Mouse (Mus musculus): ENCODE results near the gene Tor2a. TPM values are rescaled to one million over a fixed set of nuclear protein-coding genes. Genes with fewer than 3 reads are reported as not detected.

Tor2a gene
- polyA plus RNA-seq, 1 experiment from 2014 or later: 55.9 TPM

GRCm38 (mm10) chr2:32718761-32719160 lies 38.3 kb upstream of the Tor2a start:
- WGBS: 35% methylated on average over 9 of the region's 9 CpGs
- H3K27ac ChIP-seq: peak overlapping the region; percentile 52; the same call in 1 of the 2 replicates
- ATAC-seq (ENCODE audit: low FRiP score): no peak

GRCm38 (mm10) chr2:32720053-32720452 lies 37.0 kb upstream of the Tor2a start:
- H3K27me3 ChIP-seq: no peaks in the 10 kb centered on the region
- H3K4me3 ChIP-seq: no peak overlapping the region
- no peaks in the 10 kb centered on the region for H3K9me3 ChIP-seq (replicated peaks)
- H3K4me1 ChIP-seq: peaks cover 17% of the 10 kb centered on the region
- H3K36me3 ChIP-seq: no peaks in the 10 kb centered on the region
- no peak overlapping the region for H3K27ac ChIP-seq
- WGBS: 93% methylated on average over 3 of the region's 3 CpGs
- no peak overlapping the region for H3K9ac ChIP-seq
- H3K4me2 ChIP-seq (replicated peaks): no peak overlapping the region
- no peak for ATAC-seq (ENCODE audit: low FRiP score)

More at GRCm38 (mm10) chr2:32718761-32719160, 38.3 kb upstream of the Tor2a start:
- no peaks in the 10 kb centered on the region for H3K27me3 ChIP-seq
- no peak overlapping the region for H3K4me2 ChIP-seq (replicated peaks)
- H3K36me3 ChIP-seq: no peaks in the 10 kb centered on the region
- 0 out of 2 replicates have a peak overlapping the region, but pooled peaks have one; percentile 4 for H3K9ac ChIP-seq
- H3K4me3 ChIP-seq: no peak overlapping the region
- H3K4me1 ChIP-seq: peaks cover 27% of the 10 kb centered on the region
- no peaks in the 10 kb centered on the region for H3K9me3 ChIP-seq (replicated peaks)

- Histone ChIP-seq H3K36me3 (no peaks in the 10 kb centered on the region), H3K4me2 (replicated peaks) (0 out of 2 replicates have a peak within 1 kb of the TSS, but pooled peaks have one; percentile 1), H3K9me3 (replicated peaks) (no peaks in the 10 kb centered on the region), H3K27ac (no peak within 1 kb of the TSS), H3K9ac (peak within 1 kb of the TSS; percentile 28; the same call in 1 of the 2 replicates), H3K4me1 (peaks cover 17% of the 10 kb centered on the region), H3K27me3 (no peaks in the 10 kb centered on the region), H3K4me3 (no peak within 1 kb of the TSS)
- ATAC-seq (ENCODE audit: low FRiP score): no peak
- WGBS: 48% methylated on average over 8 of the region's 8 CpGs
Observed at GRCm38 (mm10) chr2:32720681-32721229, 36.3 kb upstream of the Tor2a start, which contains the start of gene Sh2d3c. TSS of gene Sh2d3c (plus strand) at chr2:32721055.

GRCm38 (mm10) chr2:32722046-32722445 lies 35.0 kb upstream of the Tor2a start:
- no peak for ATAC-seq (ENCODE audit: low FRiP score)
- 63% methylated on average over 6 of the region's 6 CpGs for WGBS
- H3K9me3 ChIP-seq (replicated peaks): no peaks in the 10 kb centered on the region
- H3K9ac ChIP-seq: no peak overlapping the region
- no peaks in the 10 kb centered on the region for H3K27me3 ChIP-seq
- H3K27ac ChIP-seq: no peak overlapping the region
- H3K36me3 ChIP-seq: no peaks in the 10 kb centered on the region
- no peak overlapping the region for H3K4me3 ChIP-seq
- no peak overlapping the region for H3K4me2 ChIP-seq (replicated peaks)
- H3K4me1 ChIP-seq: peaks cover 19% of the 10 kb centered on the region

DNA sequence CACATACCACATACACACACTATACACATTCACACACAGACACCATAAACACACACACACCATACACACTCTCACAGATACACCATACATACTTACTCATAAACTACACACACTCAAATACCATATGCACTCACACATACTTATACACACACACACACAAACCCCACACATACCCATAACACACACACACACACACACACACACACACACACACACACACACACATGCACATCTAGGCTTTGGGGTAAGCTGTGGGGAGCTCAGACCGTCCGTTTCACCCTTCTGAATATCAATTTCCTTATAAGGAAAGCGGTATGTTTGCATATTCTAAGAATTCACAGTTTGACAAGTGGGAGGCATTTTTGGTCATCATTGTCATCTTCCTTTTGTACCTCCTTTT lies 34.5 kb upstream of the Tor2a start:
- Histone ChIP-seq H3K4me1 (peaks cover 20% of the 10 kb centered on the region), H3K4me2 (replicated peaks) (no peak overlapping the region), H3K9me3 (replicated peaks) (no peaks in the 10 kb centered on the region), H3K36me3 (no peaks in the 10 kb centered on the region), H3K27me3 (no peaks in the 10 kb centered on the region), H3K4me3 (no peak overlapping the region), H3K9ac (no peak overlapping the region), H3K27ac (no peak overlapping the region)
- 84% methylated on average over 3 of the region's 3 CpGs for WGBS
- no peak for ATAC-seq (ENCODE audit: low FRiP score)

DNA sequence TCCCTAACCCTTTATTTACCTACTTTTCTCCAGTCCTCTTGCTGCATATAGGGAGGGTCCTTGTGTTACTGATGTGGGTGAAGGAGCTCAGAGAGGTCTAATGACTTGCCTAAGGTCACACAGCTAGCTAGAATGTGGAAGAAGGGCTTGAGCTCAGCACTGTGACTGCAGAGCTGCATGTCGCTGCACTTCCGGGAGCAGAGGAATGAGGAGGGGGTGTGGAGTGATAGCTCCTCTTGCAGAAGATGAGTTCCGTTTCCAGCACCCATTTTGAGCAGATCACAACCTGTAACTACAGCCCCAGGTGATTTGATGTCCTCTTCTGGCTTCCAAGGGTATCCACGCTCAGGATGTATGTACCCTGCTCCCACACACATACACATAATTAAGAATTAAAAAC lies 32.9 kb upstream of the Tor2a start:
- Histone ChIP-seq H3K4me2 (replicated peaks) (no peak overlapping the region), H3K27me3 (no peaks in the 10 kb centered on the region), H3K4me1 (peaks cover 17% of the 10 kb centered on the region), H3K9ac (no peak overlapping the region), H3K4me3 (no peak overlapping the region), H3K36me3 (no peaks in the 10 kb centered on the region), H3K9me3 (replicated peaks) (no peaks in the 10 kb centered on the region), H3K27ac (no peak overlapping the region)
- ATAC-seq (ENCODE audit: low FRiP score): no peak
- 82% methylated on average over 4 of the region's 4 CpGs for WGBS

DNA sequence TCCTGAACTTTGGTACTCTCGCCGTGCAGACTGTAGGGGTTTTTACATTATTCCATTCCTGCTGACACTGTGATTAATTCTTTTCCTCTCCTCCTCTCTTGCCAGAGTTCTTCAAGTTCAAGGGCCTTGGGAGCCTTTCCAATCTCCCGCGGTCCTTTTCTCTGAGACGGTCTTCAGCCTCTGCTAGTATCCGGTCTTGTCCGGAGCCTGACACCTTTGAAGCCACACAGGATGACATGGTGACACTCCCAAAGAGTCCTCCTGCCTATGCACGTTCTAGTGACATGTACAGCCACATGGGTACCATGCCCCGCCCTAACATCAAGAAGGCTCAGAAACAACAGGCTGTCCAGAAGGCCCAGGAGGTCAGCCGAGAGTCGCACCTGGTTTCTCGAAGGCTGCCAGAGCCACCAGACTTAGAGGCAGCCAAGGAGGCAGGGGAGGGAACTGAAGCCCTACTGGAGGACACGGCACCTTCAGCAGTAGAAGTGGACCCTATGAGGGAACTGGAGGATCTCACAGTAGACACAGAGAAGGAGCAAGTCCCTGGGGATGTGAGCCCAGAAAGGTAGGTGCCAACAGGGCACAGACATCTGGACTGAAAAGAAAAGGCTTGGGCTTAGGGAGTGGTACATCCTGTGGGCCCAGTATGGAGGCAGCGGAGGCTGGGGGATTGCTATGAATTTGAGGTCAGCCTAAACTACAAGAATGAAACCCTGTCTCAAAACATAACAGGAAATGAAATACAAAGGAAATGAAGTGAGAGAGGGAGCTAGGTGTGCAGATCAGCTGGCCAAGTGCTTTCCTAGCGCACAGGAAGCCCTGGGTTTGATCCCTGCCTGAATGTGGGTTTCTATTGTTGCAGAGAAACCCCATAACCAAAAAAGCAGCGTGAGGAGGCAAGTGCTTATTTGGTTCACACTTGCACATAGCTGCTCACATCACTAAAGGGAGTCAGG lies 31.9 kb upstream of the Tor2a start:
- WGBS: 85% methylated on average over 16 of the region's 16 CpGs

GRCm38 (mm10) chr2:32727435-32727834 lies 29.6 kb upstream of the Tor2a start:
- Histone ChIP-seq H3K9me3 (replicated peaks) (no peaks in the 10 kb centered on the region), H3K4me3 (peak overlapping the region; percentile 28), H3K27me3 (no peaks in the 10 kb centered on the region), H3K4me2 (replicated peaks) (peak overlapping the region; percentile 55), H3K4me1 (peaks cover 19% of the 10 kb centered on the region), H3K27ac (peak overlapping the region; percentile 23; the same call in 1 of the 2 replicates), H3K36me3 (no peaks in the 10 kb centered on the region), H3K9ac (peak overlapping the region; percentile 54; the same call in 1 of the 2 replicates)
- WGBS: 4% methylated on average over 16 of the region's 16 CpGs
- peak; percentile 91 for ATAC-seq (ENCODE audit: low FRiP score)

More for the DNA sequence above, 31.9 kb upstream of the Tor2a start:
- no peak overlapping the region for H3K9ac ChIP-seq
- ATAC-seq (ENCODE audit: low FRiP score): no peak
- H3K36me3 ChIP-seq: no peaks in the 10 kb centered on the region
- H3K27ac ChIP-seq: no peak overlapping the region
- no peak overlapping the region for H3K4me3 ChIP-seq
- H3K9me3 ChIP-seq (replicated peaks): no peaks in the 10 kb centered on the region
- no peaks in the 10 kb centered on the region for H3K27me3 ChIP-seq
- peaks cover 23% of the 10 kb centered on the region for H3K4me1 ChIP-seq
- no peak overlapping the region for H3K4me2 ChIP-seq (replicated peaks)

GRCm38 (mm10) chr2:32728463-32728862 lies 28.6 kb upstream of the Tor2a start:
- Histone ChIP-seq H3K4me1 (peaks cover 19% of the 10 kb centered on the region), H3K4me3 (no peak overlapping the region; the same call in 1 of the 2 replicates), H3K36me3 (no peaks in the 10 kb centered on the region), H3K27ac (no peak overlapping the region), H3K27me3 (no peaks in the 10 kb centered on the region), H3K4me2 (replicated peaks) (peak overlapping the region; percentile 17; the same call in 1 of the 2 replicates), H3K9me3 (replicated peaks) (no peaks in the 10 kb centered on the region), H3K9ac (no peak overlapping the region)
- 48% methylated on average over 7 of the region's 7 CpGs for WGBS
- no peak for ATAC-seq (ENCODE audit: low FRiP score)

GRCm38 (mm10) chr2:32729547-32729946 lies 27.5 kb upstream of the Tor2a start:
- no peak for ATAC-seq (ENCODE audit: low FRiP score)
- WGBS: 73% methylated on average over 4 of the region's 4 CpGs
- no peaks in the 10 kb centered on the region for H3K27me3 ChIP-seq
- H3K27ac ChIP-seq: no peak overlapping the region
- no peak overlapping the region for H3K9ac ChIP-seq
- H3K9me3 ChIP-seq (replicated peaks): no peaks in the 10 kb centered on the region
- H3K4me2 ChIP-seq (replicated peaks): no peak overlapping the region
- no peak overlapping the region for H3K4me3 ChIP-seq
- H3K36me3 ChIP-seq: no peaks in the 10 kb centered on the region
- H3K4me1 ChIP-seq: peaks cover 19% of the 10 kb centered on the region

- Histone ChIP-seq H3K4me3 (no peak overlapping the region), H3K27ac (0 out of 2 replicates have a peak overlapping the region, but pooled peaks have one; percentile 23), H3K4me2 (replicated peaks) (peak overlapping the region; percentile 29; the same call in 1 of the 2 replicates), H3K9me3 (replicated peaks) (no peaks in the 10 kb centered on the region), H3K9ac (no peak overlapping the region), H3K27me3 (no peaks in the 10 kb centered on the region), H3K36me3 (no peaks in the 10 kb centered on the region), H3K4me1 (peaks cover 22% of the 10 kb centered on the region)
- 48% methylated on average over 11 of the region's 11 CpGs for WGBS
- no peak for ATAC-seq (ENCODE audit: low FRiP score)
Observed at GRCm38 (mm10) chr2:32730854-32731253, 26.2 kb upstream of the Tor2a start.

GRCm38 (mm10) chr2:32731911-32732310 lies 25.1 kb upstream of the Tor2a start:
- Histone ChIP-seq H3K4me1 (peaks cover 22% of the 10 kb centered on the region), H3K4me3 (no peak overlapping the region), H3K9me3 (replicated peaks) (no peaks in the 10 kb centered on the region), H3K27me3 (no peaks in the 10 kb centered on the region), H3K27ac (0 out of 2 replicates have a peak overlapping the region, but pooled peaks have one; percentile 30), H3K4me2 (replicated peaks) (no peak overlapping the region), H3K9ac (0 out of 2 replicates have a peak overlapping the region, but pooled peaks have one; percentile 13), H3K36me3 (no peaks in the 10 kb centered on the region)
- WGBS: 73% methylated on average over 4 of the region's 4 CpGs
- ATAC-seq (ENCODE audit: low FRiP score): no peak

Measured in hindbrain, embryonic 12.5 days (tissue).